Mouse (Mus musculus): ENCODE data around the gene Auts2. TPM values are rescaled to one million over a fixed set of nuclear protein-coding genes. Genes with fewer than 3 reads are reported as not detected.

Gene Auts2
- polyA plus RNA-seq, 1 experiment from 2014 or later = 73.6 TPM

DNA sequence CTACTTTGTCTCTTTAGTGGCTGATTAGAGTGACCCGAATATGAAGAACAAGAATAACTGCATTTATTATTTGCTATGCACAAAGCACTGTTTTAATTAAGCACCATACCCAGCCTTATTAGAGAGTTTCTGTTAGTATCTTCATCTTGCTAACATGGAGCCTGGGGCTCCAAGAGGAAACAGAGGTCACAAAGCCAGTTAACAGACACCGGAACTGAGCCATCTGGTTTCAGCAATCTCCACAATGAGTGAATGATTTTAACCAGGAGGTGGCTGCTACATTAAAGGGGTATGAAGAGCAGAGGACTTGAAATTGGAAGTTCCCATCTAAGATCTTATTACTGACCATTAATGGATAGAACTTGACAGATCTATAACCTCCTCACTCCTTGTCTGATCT lies 209.4 kb downstream of the Auts2 start:
- no peak overlapping the region for H3K27ac ChIP-seq
- no peaks in the 10 kb centered on the region for H3K27me3 ChIP-seq
- WGBS = 26% methylated on average over 2 of the region's 2 CpGs
- no peak for ATAC-seq (ENCODE audit: insufficient number of reproducible peaks, insufficient read depth, low FRiP score, low TSS enrichment)
- H3K4me2 ChIP-seq (replicated peaks) = no peak overlapping the region
- no peak overlapping the region for H3K9ac ChIP-seq
- H3K9me3 ChIP-seq = no peaks in the 10 kb centered on the region
- no peak overlapping the region for H3K4me3 ChIP-seq
- no peaks in the 10 kb centered on the region for H3K36me3 ChIP-seq
- H3K4me1 ChIP-seq = peaks cover 47% of the 10 kb centered on the region

DNA sequence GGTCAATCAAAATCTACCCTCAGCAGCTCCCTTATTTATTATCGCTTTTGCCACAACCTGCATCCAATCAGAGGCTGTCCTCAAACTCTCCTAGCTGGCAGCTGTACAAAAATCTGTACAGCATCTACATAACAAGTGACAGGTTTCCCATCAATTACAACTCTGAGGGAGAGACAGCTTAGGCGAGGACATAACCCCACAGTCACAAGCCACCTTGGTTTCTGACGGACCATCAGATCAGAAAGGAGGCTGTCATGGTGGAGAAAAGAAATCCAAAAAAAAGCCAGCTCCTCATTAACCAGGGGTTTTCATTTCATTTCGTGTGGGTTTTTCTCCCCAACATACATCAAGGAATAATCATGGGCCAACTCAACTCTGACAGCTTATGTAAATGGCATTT lies 210.6 kb downstream of the Auts2 start:
- no peaks in the 10 kb centered on the region for H3K36me3 ChIP-seq
- H3K9ac ChIP-seq = no peak overlapping the region
- H3K27me3 ChIP-seq = no peaks in the 10 kb centered on the region
- peaks cover 47% of the 10 kb centered on the region for H3K4me1 ChIP-seq
- no peaks in the 10 kb centered on the region for H3K9me3 ChIP-seq
- no peak overlapping the region for H3K4me2 ChIP-seq (replicated peaks)
- H3K4me3 ChIP-seq = no peak overlapping the region
- 42% methylated on average over 4 of the region's 4 CpGs for WGBS
- ATAC-seq (ENCODE audit: insufficient number of reproducible peaks, insufficient read depth, low FRiP score, low TSS enrichment) = no peak
- H3K27ac ChIP-seq = no peak overlapping the region

DNA sequence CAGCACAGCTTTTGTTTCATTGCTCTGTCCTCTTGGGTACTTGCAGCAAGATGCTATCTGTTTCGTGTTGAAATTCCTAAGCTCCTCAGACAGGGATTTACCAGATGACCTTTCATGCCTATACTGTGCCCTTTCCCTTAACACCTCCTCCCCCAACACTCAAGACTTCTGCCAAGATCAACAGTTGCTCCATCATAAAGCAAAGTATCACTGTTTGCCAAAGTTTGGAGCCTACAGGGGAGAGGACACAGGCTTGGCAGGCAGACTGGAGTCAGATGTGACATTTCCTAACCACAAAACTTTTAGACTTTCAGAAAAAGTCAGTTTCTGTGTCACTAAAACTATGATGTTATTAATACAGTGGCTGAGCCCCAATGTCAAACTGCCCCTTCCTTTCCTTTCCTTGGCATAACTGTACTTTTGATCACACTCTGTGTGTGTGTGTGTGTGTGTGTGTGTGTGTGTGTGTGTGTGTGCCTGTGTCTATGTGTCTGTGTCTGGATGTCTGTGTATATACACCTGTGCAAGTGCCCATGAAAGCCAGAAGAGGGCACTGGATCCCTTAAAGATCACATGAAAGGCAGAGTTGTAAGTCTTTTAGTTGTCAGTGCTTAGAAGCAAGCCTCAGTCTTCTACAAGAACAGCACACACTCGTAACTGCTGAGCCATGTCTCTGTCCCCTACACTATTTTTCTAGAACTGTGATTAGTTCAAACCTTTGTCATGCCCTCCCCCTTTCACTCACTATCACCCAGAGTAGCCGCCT lies 213.8 kb downstream of the Auts2 start:
- Histone ChIP-seq H3K27me3 (no peaks in the 10 kb centered on the region), H3K4me1 (peaks cover 50% of the 10 kb centered on the region), H3K4me3 (no peak overlapping the region), H3K36me3 (no peaks in the 10 kb centered on the region), H3K9me3 (no peaks in the 10 kb centered on the region), H3K27ac (no peak overlapping the region), H3K9ac (no peak overlapping the region), H3K4me2 (replicated peaks) (no peak overlapping the region)
- no peak for ATAC-seq (ENCODE audit: insufficient number of reproducible peaks, insufficient read depth, low FRiP score, low TSS enrichment)
- 50% methylated on average over 3 of the region's 3 CpGs for WGBS

DNA sequence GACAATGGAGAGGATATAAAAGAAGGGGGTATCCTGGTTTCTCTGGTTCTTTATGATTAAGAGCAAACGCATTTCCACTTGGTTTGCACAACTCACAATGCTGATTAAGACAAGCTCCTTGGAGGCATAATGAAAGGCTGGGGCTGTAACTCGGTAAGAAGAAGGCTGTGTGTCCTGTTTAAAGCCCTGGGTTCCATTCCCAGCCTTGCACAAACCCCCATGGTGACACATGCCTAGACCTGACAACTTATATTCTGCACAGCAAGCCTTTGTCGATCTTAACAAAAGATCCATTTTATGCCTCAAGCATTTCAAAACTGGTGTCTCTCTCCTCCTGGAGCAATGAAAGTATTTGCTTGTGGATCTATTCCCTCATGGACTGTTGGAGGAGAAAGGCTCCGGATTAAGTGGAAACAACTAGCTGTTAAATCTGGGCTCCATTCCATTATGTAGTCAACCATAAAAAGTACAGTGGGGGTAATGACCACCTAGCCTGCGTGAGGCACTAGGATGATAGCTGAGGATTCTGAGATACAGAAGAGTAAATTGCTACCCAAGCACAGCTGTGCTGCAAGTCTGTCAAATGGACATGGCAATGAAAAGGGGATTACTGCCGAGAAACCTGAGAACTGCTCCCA lies 218.8 kb downstream of the Auts2 start:
- Histone ChIP-seq H3K27ac (no peak overlapping the region), H3K9me3 (no peaks in the 10 kb centered on the region), H3K9ac (no peak overlapping the region), H3K27me3 (no peaks in the 10 kb centered on the region), H3K36me3 (no peaks in the 10 kb centered on the region), H3K4me3 (no peak overlapping the region), H3K4me2 (replicated peaks) (no peak overlapping the region), H3K4me1 (peaks cover 31% of the 10 kb centered on the region)
- no peak for ATAC-seq (ENCODE audit: insufficient number of reproducible peaks, insufficient read depth, low FRiP score, low TSS enrichment)
- 52% methylated on average over 6 of the region's 6 CpGs for WGBS

DNA sequence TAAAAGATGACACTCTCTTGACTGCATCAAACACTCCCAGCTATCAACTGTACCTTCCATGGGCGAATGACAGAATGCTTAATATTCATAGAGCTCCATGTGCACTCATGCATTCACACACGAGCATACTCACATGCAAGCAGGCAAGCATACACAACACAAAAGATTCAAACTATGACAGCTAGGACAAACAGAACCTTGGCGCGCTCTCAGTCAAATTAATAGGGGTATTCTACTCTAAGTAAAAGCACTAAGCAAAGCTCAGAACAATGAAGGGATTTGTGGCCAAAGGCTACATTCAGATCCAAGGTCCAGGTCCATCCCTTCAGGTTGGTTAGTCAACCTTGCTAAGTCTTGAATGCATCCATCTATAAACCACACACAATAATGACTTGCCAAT lies 219.5 kb downstream of the Auts2 start:
- 92% methylated on average over 4 of the region's 4 CpGs for WGBS
- Histone ChIP-seq H3K4me3 (no peak overlapping the region), H3K27ac (no peak overlapping the region), H3K9ac (no peak overlapping the region), H3K36me3 (no peaks in the 10 kb centered on the region), H3K9me3 (no peaks in the 10 kb centered on the region), H3K4me1 (peaks cover 26% of the 10 kb centered on the region), H3K4me2 (replicated peaks) (no peak overlapping the region), H3K27me3 (no peaks in the 10 kb centered on the region)
- ATAC-seq (ENCODE audit: insufficient number of reproducible peaks, insufficient read depth, low FRiP score, low TSS enrichment) = no peak

DNA sequence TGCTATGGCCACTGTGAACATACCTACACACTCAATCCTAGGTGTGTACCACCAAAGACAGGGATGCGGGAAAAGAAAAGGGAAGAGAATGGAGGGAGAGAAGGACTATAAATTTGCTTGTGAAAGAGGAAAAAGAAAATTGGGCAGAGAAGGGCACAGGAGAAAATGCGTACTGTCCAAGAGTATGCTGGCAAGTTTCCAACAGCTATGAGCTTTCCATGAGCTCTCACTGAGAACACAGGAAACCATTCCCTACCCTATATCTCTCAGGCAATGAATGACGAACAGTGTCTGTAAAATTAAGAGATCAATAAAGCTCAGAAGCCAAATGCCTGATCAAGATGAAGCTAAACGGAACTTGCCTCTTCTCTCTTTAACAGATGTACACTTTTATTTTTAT lies 220.2 kb downstream of the Auts2 start:
- H3K36me3 ChIP-seq = no peaks in the 10 kb centered on the region
- H3K4me3 ChIP-seq = no peak overlapping the region
- 82% methylated on average over 4 of the region's 4 CpGs for WGBS
- no peak overlapping the region for H3K9ac ChIP-seq
- peaks cover 32% of the 10 kb centered on the region for H3K4me1 ChIP-seq
- H3K9me3 ChIP-seq = no peaks in the 10 kb centered on the region
- no peaks in the 10 kb centered on the region for H3K27me3 ChIP-seq
- no peak for ATAC-seq (ENCODE audit: insufficient number of reproducible peaks, insufficient read depth, low FRiP score, low TSS enrichment)
- H3K4me2 ChIP-seq (replicated peaks) = no peak overlapping the region
- H3K27ac ChIP-seq = no peak overlapping the region

DNA sequence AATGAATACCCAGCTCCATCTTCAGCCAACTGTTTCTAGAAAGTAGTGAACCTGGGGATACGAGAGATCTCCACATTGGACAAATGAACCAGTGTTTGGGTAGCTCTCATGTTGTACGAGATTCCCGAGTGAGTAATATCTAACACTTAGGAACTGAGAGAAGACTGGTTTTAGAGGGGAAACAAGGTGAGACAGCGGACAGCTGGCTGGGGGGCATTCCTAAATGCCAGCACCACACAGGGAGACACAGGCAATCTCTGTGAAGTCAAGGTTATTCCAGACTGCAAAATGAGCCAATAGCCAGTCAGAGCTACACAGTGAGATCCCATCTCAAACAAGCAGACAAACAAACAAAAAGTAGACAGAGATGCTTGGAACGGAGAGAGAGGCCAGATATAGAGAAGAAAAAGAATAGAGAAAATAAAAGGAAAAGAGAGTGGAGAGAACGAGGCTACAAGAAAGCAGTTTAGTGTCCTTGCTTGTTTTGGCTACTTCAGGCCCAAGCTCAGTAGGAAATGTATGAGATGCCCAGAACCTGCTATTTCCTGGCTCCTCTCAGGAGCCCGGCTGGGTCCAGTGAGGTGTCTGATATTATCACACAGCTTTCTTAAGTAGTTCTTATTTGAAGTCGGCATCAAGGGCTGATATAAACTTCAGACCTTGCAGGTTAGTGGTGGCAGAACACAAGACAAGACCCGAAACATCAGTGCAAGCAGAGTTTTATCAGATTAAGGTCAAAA lies 224.9 kb downstream of the Auts2 start:
- Histone ChIP-seq H3K27me3 (no peaks in the 10 kb centered on the region), H3K4me2 (replicated peaks) (no peak overlapping the region), H3K4me3 (no peak overlapping the region), H3K36me3 (no peaks in the 10 kb centered on the region), H3K4me1 (peaks cover 15% of the 10 kb centered on the region), H3K27ac (no peak overlapping the region), H3K9me3 (no peaks in the 10 kb centered on the region), H3K9ac (no peak overlapping the region)
- ATAC-seq (ENCODE audit: insufficient number of reproducible peaks, insufficient read depth, low FRiP score, low TSS enrichment) = no peak
- whole genome bisulfite sequencing = 76% methylated on average over 9 of the region's 9 CpGs

DNA sequence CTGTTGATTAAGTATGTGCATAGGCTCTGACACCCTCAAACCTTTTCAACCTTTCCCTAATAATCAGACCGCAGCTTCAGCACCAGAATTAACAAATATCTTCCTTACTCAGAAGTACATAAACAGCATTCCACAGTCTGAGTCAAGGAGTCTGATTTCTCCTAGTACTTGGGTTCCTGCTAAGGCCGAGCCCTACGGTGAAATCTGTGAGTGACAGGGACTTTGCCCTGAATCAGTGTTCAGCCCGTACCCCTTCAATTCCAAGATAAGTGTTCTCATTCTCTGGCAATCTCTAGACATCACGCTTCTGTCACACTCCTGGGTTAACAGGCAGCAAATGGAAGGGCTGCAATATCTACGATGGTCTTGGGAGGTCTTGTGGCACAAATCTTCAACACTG lies 226.2 kb downstream of the Auts2 start:
- Histone ChIP-seq H3K36me3 (no peaks in the 10 kb centered on the region), H3K4me3 (no peak overlapping the region), H3K27me3 (no peaks in the 10 kb centered on the region), H3K4me2 (replicated peaks) (no peak overlapping the region), H3K4me1 (0 out of 2 replicates have a peak, but pooled peaks cover 6% of the 10 kb centered on the region), H3K27ac (no peak overlapping the region), H3K9ac (no peak overlapping the region), H3K9me3 (no peaks in the 10 kb centered on the region)
- ATAC-seq (ENCODE audit: insufficient number of reproducible peaks, insufficient read depth, low FRiP score, low TSS enrichment) = no peak
- 41% methylated on average over 6 of the region's 6 CpGs for WGBS

DNA sequence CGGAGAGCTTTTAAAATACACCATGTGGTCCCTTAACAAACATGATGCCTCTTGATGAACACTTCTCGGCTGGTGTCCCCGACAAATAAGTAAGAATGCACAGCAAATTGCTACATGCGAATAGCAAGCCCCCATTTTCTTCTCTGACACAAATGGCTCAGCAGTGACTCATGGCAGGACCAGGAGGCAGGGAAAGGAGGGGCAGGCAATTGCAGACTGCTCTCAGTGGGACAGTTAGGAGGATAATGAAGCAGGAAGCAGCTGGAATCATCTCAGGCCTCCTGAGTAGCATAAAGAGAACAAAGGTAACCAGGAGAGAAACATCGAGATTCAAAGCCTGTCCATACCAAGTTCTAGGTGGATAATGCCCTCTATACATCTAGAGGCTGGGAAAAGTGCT lies 228.8 kb downstream of the Auts2 start:
- H3K4me3 ChIP-seq = no peak overlapping the region
- H3K36me3 ChIP-seq = no peaks in the 10 kb centered on the region
- 64% methylated on average over 5 of the region's 5 CpGs for WGBS
- H3K4me2 ChIP-seq (replicated peaks) = no peak overlapping the region
- H3K4me1 ChIP-seq = 0 out of 2 replicates have a peak, but pooled peaks cover 6% of the 10 kb centered on the region
- H3K27ac ChIP-seq = no peak overlapping the region
- H3K9ac ChIP-seq = no peak overlapping the region
- no peaks in the 10 kb centered on the region for H3K9me3 ChIP-seq
- ATAC-seq (ENCODE audit: insufficient number of reproducible peaks, insufficient read depth, low FRiP score, low TSS enrichment) = no peak
- no peaks in the 10 kb centered on the region for H3K27me3 ChIP-seq

DNA sequence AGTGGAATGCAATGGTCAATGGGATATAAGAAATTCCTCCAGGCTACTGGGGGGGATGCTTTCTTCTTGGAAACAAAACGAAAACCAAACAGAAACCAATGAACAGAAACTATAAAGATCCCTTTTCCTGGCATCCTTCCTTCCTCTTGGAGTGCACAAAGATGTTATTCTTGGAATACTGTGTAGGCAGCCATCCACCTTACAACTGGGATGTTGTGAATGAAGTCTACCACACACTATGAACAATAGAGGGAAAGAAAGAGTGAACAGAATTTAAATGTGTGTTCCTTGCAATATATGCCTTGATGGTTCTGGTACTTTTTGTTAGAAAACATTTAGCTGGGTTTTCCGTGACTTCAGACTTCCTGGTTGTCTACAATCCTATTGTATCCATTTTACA lies 236.1 kb downstream of the Auts2 start:
- H3K4me1 ChIP-seq = peaks cover 10% of the 10 kb centered on the region; the same call in 1 of the 2 replicates
- no peak overlapping the region for H3K27ac ChIP-seq
- H3K4me3 ChIP-seq = no peak overlapping the region
- no peak overlapping the region for H3K4me2 ChIP-seq (replicated peaks)
- no peaks in the 10 kb centered on the region for H3K9me3 ChIP-seq
- H3K27me3 ChIP-seq = no peaks in the 10 kb centered on the region
- H3K36me3 ChIP-seq = no peaks in the 10 kb centered on the region
- no peak overlapping the region for H3K9ac ChIP-seq
- WGBS = 77% methylated on average over 2 of the region's 2 CpGs
- no peak for ATAC-seq (ENCODE audit: insufficient number of reproducible peaks, insufficient read depth, low FRiP score, low TSS enrichment)

DNA sequence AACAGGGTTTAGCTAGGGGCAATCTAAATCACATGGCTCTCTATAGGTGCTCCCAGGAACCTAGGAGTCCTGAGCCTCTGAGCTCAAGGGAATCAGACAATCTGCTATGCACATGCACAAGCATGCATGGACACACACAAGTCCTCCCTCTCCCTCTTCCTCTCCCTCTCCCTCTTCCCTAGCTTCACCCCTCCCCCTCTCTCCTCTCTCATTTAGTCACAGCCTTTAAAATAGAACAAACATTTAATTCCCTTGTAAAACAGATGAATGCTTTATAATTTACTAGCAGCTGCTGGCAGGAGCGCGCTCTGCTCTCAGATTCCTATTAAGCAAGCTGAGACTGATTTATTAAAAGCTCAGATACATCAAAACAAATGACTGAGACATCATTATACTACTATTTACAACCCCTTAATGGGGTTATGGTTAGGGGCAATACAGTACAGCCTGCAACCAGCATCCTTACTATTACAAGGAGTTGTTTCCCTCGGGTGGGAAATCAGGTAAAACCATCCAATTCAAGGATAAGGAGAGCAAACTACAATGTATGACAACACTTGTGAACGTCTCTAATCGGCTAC lies 237.7 kb downstream of the Auts2 start:
- Histone ChIP-seq H3K4me2 (replicated peaks) (no peak overlapping the region), H3K4me1 (peaks cover 10% of the 10 kb centered on the region; the same call in 1 of the 2 replicates), H3K9me3 (no peaks in the 10 kb centered on the region), H3K36me3 (no peaks in the 10 kb centered on the region), H3K9ac (no peak overlapping the region), H3K4me3 (no peak overlapping the region), H3K27me3 (no peaks in the 10 kb centered on the region), H3K27ac (no peak overlapping the region)
- WGBS = 76% methylated on average over 5 of the region's 5 CpGs
- ATAC-seq (ENCODE audit: insufficient number of reproducible peaks, insufficient read depth, low FRiP score, low TSS enrichment) = no peak
